ENCODE assay signal across 10 mouse cellular contexts in the genomic region with DNA sequence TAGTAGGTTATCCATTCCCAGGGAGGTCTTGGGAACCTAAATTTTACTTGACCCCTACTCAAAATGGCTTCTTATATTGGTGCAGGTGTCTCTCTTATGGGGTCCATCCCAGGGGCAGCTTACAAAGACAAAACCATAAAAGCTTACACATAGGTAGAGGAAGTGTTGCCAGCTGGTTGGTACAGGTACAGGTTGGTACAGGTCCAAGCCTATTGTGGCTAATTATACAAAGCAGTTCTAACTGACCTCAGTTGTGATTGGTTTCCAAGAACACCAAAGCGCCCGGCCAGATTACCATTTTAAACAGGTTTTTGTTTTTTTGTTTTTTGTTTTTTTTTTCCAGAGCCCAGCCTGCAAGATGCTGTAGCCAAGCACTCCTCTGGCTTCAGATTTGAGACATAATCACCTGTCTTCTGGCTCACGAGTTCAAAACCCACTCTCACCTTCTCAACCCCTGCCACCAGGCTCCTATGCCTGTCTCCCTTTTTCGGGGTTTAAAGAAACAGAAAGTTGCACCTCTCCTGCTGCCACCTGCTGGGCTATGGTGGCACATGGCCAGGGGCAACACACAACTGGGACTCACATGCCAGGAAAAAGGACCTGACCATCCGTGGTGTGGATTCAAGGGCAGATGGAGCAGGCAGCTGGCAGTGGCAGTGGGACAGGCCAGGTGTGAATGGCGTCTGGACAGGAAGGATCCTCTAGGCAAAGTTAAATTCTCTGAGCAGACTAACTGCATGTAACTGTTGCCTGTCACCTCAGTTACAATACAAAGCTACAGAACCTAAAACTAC. TPM values are rescaled to one million over a fixed set of nuclear protein-coding genes. Genes with fewer than 3 reads are reported as not detected.
DNase-seq lines count a peak whose midpoint lies in the region; ATAC-seq and TF ChIP-seq lines count a peak whose summit lies in the region.
"Had no signal": no experiment of that assay in that cellular context is flagged by ENCODE, and none has a peak within 500 bp of the region (broad histone marks: within the 10 kb centered on the region; RNA-seq: fewer than 3 reads in every experiment).

No protein-coding gene starts in this region.

- H3K27ac ChIP-seq in lung, embryonic 14.5 days (ENCODE audit: low read depth): no peak overlapping the region
- H3K27ac ChIP-seq: embryonic facial prominence, embryonic 12.5 days; limb, embryonic 15.5 days had no signal

- H3K36me3 ChIP-seq in lung, embryonic 14.5 days (ENCODE audit: insufficient read depth): no peaks in the 10 kb centered on the region
- H3K36me3 ChIP-seq: embryonic facial prominence, embryonic 12.5 days; limb, embryonic 15.5 days had no signal

- 53% methylated on average over 6 of the region's 6 CpGs for WGBS in lung, embryonic 14.5 days

- H3K4me1 ChIP-seq in lung, embryonic 14.5 days (ENCODE audit: insufficient read depth): peaks cover 4% of the 10 kb centered on the region; the same call in 1 of the 2 replicates

- H3K27me3 ChIP-seq in lung, embryonic 14.5 days (ENCODE audit: insufficient read depth, low read length): no peaks in the 10 kb centered on the region
- H3K27me3 ChIP-seq: embryonic facial prominence, embryonic 12.5 days; limb, embryonic 15.5 days had no signal

- H3K9ac ChIP-seq in lung, embryonic 14.5 days: no peak overlapping the region
- H3K9ac ChIP-seq: embryonic facial prominence, embryonic 12.5 days; limb, embryonic 15.5 days had no signal

- H3K4me3 ChIP-seq in lung, embryonic 14.5 days (ENCODE audit: low read depth, low read length): no peak overlapping the region
- H3K4me3 ChIP-seq: embryonic facial prominence, embryonic 12.5 days; limb, embryonic 15.5 days had no signal

- peak; percentile 32 for DNase-seq in 3134 (ENCODE audit: extremely low read depth, insufficient read length, low spot score)
- peak; percentile 79 for DNase-seq in CD4-positive helper T cell, adult 2 months (ENCODE audit: low read depth, low spot score)
- DNase-seq in lung, embryonic 14.5 days: peak; percentile 43
- DNase-seq in thymus, postnatal 10 days (ENCODE audit: low spot score in 2 of 2): peak; percentile 54 to 65
- DNase-seq in neural tube, embryonic 10.5 days (ENCODE audit: extremely low spot score, low spot score): no peak
- no peak for DNase-seq in Muller cell, postnatal 12 days (ENCODE audit: inconsistent ontology term)
- no peak for DNase-seq in layer of hippocampus, adult 9-10 months (ENCODE audit: low spot score)

- peak; percentile 59 for TF ChIP-seq CTCF in lung, embryonic 14.5 days (IDR thresholded peaks at IDR 0.05; ENCODE audit: low read depth)

- H3K4me2 ChIP-seq in lung, embryonic 14.5 days: no peak overlapping the region
- H3K4me2 ChIP-seq: embryonic facial prominence, embryonic 12.5 days; limb, embryonic 15.5 days had no signal

- ATAC-seq in erythroid progenitor cell, adult 5-6 weeks (replicated peaks; ENCODE audit: low FRiP score, poor library complexity, severe bottlenecking): peak; percentile 61; the same call in 1 of the 2 replicates
- no peak for ATAC-seq in lung, embryonic 14.5 days (ENCODE audit: insufficient read depth)

- no peaks in the 10 kb centered on the region for H3K9me3 ChIP-seq in lung, embryonic 14.5 days (ENCODE audit: low read depth, low read length)
- H3K9me3 ChIP-seq: embryonic facial prominence, embryonic 12.5 days; limb, embryonic 15.5 days had no signal

RNA-seq across cellular contexts. Expression of gene Hnrnpa3, which starts 22.6 kb away (rescaled TPM):
- total RNA-seq in erythroid progenitor cell, adult 5-6 weeks (2015; ENCODE audit: low replicate concordance): 321 and 355 TPM in 2 replicates
- 329 and 477 TPM in 2 replicates for total RNA-seq in erythroid progenitor cell, adult 5-6 weeks (2017; ENCODE audit: low replicate concordance)
- polyA plus RNA-seq in lung, embryonic 14.5 days (2014; fragmentation: Nextera tagmentation; extraction: Ambion mirVana): 302 and 305 TPM in 2 replicates

Comparison
In these comparisons a context has a peak if more than half of its experiments do, and no peak if none do; other contexts are left out.
1. DNase-seq: peak in 3134 (single experiment), CD4-positive helper T cell, adult 2 months (single experiment), lung, embryonic 14.5 days (single experiment) and thymus, postnatal 10 days (2 of 2); none in neural tube, embryonic 10.5 days (single experiment), Muller cell, postnatal 12 days (single experiment) and layer of hippocampus, adult 9-10 months (single experiment).